Mouse (Mus musculus) thymus, postnatal 14 days (tissue): Measurements from ENCODE around the gene Mrpl48.
"Not testable (repeated sequence)": the region's sequence is repeated elsewhere in the genome, so short reads cannot be mapped to it uniquely, and the experiment has no call there.

ENCODE experiments used
- DNase-seq: peaks from one replicate; pipeline ENCODE4 v3.0.0; 2021

Gene Mrpl48

GRCm38 (mm10) chr7:100582727-100583236 lies 25.3 kb downstream of the Mrpl48 start:
- peak; percentile 89 for DNase-seq

GRCm38 (mm10) chr7:100582235-100582634 lies 25.9 kb downstream of the Mrpl48 start:
- no peak for DNase-seq

- no peak for DNase-seq
Observed at GRCm38 (mm10) chr7:100578794-100579193, 29.3 kb downstream of the Mrpl48 start.

- no peak for DNase-seq
Observed at GRCm38 (mm10) chr7:100572704-100573103, 35.4 kb downstream of the Mrpl48 start.

GRCm38 (mm10) chr7:100572061-100572460 lies 36.0 kb downstream of the Mrpl48 start:
- DNase-seq: no peak

- no peak for DNase-seq
Observed at GRCm38 (mm10) chr7:100570930-100571715, 37.0 kb downstream of the Mrpl48 start.

GRCm38 (mm10) chr7:100569907-100570306 lies 38.2 kb downstream of the Mrpl48 start:
- DNase-seq: no peak

GRCm38 (mm10) chr7:100567238-100567637 lies 40.9 kb downstream of the Mrpl48 start:
- not testable (repeated sequence) for DNase-seq

- DNase-seq: no peak
Observed at GRCm38 (mm10) chr7:100561861-100562587, 46.1 kb downstream of the Mrpl48 start.

- DNase-seq: no peak
Observed at GRCm38 (mm10) chr7:100559331-100559730, 48.8 kb downstream of the Mrpl48 start.

- DNase-seq: no peak
Observed at GRCm38 (mm10) chr7:100557241-100557640, 50.9 kb downstream of the Mrpl48 start.

- DNase-seq: no peak
Observed at GRCm38 (mm10) chr7:100555431-100555951, 52.6 kb downstream of the Mrpl48 start.

- DNase-seq: no peak
Observed at GRCm38 (mm10) chr7:100554939-100555338, 53.2 kb downstream of the Mrpl48 start.

- DNase-seq: no peak
Observed at GRCm38 (mm10) chr7:100550338-100551007, 57.6 kb downstream of the Mrpl48 start.

- no peak for DNase-seq
Observed at GRCm38 (mm10) chr7:100549796-100550195, 58.3 kb downstream of the Mrpl48 start.

- DNase-seq: no peak
Observed at GRCm38 (mm10) chr7:100547631-100548030, 60.5 kb downstream of the Mrpl48 start.

GRCm38 (mm10) chr7:100544437-100544836 lies 63.7 kb downstream of the Mrpl48 start:
- DNase-seq: no peak

GRCm38 (mm10) chr7:100539516-100539915 lies 68.6 kb downstream of the Mrpl48 start:
- no peak for DNase-seq

GRCm38 (mm10) chr7:100537519-100537902 lies 70.6 kb downstream of the Mrpl48 start:
- no peak for DNase-seq

- peak; percentile 90 for DNase-seq
Observed at GRCm38 (mm10) chr7:100536804-100537518, 71.1 kb downstream of the Mrpl48 start, which contains the start of gene Coa4. TSS of gene Coa4 (plus strand) at chr7:100537071.

- no peak for DNase-seq
Observed at GRCm38 (mm10) chr7:100535831-100536230, 72.3 kb downstream of the Mrpl48 start.

- no peak for DNase-seq
Observed at GRCm38 (mm10) chr7:100534216-100534615, 73.9 kb downstream of the Mrpl48 start.
